Mouse (Mus musculus) Muller cell, postnatal 12 days (primary cell): ENCODE measurements around the gene Nmral1.
"Not testable (repeated sequence)": the region's sequence is repeated elsewhere in the genome, so short reads cannot be mapped to it uniquely, and the experiment has no call there.

ENCODE experiments used
- DNase-seq: peaks from one replicate; pipeline ENCODE4 v3.0.0-alpha.2; 2015; ENCODE audit errors: inconsistent ontology term

Gene Nmral1

GRCm38 (mm10) chr16:4713861-4714710, 5.1 kb downstream of the Nmral1 start:
- peak; percentile 37 for DNase-seq

- DNase-seq: no peak
These were observed 8.0 kb downstream of the Nmral1 start for GRCm38 (mm10) chr16:4711173-4711572.

GRCm38 (mm10) chr16:4705541-4705940, 13.6 kb downstream of the Nmral1 start:
- DNase-seq: no peak

- no peak for DNase-seq
These were observed 16.5 kb downstream of the Nmral1 start for GRCm38 (mm10) chr16:4702646-4703045.

- DNase-seq: no peak
These were observed 17.9 kb downstream of the Nmral1 start for GRCm38 (mm10) chr16:4701211-4701610.

GRCm38 (mm10) chr16:4689371-4689770, 29.8 kb downstream of the Nmral1 start:
- DNase-seq: not testable (repeated sequence)

GRCm38 (mm10) chr16:4684457-4684791, 34.7 kb downstream of the Nmral1 start:
- DNase-seq: peak; percentile 2

GRCm38 (mm10) chr16:4683581-4684456, 35.3 kb downstream of the Nmral1 start:
- peak; percentile 94 for DNase-seq

- DNase-seq: no peak
These were observed 36.0 kb downstream of the Nmral1 start for GRCm38 (mm10) chr16:4683193-4683580.

- no peak for DNase-seq
These were observed 36.5 kb downstream of the Nmral1 start for GRCm38 (mm10) chr16:4682628-4683179.

GRCm38 (mm10) chr16:4680922-4681455, 38.2 kb downstream of the Nmral1 start:
- not testable (repeated sequence) for DNase-seq

- peak; percentile 91 for DNase-seq
These were observed 39.8 kb downstream of the Nmral1 start, which contains the start of gene Coro7 for GRCm38 (mm10) chr16:4679121-4680018. Gene Coro7 (minus strand): TSS chr16:4679777.

GRCm38 (mm10) chr16:4678080-4678479, 41.1 kb downstream of the Nmral1 start:
- no peak for DNase-seq

GRCm38 (mm10) chr16:4676836-4677235, 42.3 kb downstream of the Nmral1 start:
- no peak for DNase-seq

- DNase-seq: no peak
These were observed 45.1 kb downstream of the Nmral1 start for GRCm38 (mm10) chr16:4674091-4674490.

- DNase-seq: no peak
These were observed 48.8 kb downstream of the Nmral1 start for GRCm38 (mm10) chr16:4670317-4670716.

- DNase-seq: peak; percentile 70
These were observed 51.9 kb downstream of the Nmral1 start for GRCm38 (mm10) chr16:4667190-4667808.

GRCm38 (mm10) chr16:4665726-4666125, 53.4 kb downstream of the Nmral1 start:
- no peak for DNase-seq

GRCm38 (mm10) chr16:4663806-4664205, 55.4 kb downstream of the Nmral1 start:
- no peak for DNase-seq

- DNase-seq: no peak
These were observed 57.6 kb downstream of the Nmral1 start for GRCm38 (mm10) chr16:4661605-4662004.
